Mouse (Mus musculus) kidney, embryonic 16.5 days (tissue): ENCODE measurements around the gene Rce1. TPM values are rescaled to one million over a fixed set of nuclear protein-coding genes. Genes with fewer than 3 reads are reported as not detected.
A peak's percentile ranks its signal among the peaks of the same experiment; 100 is the strongest.

ENCODE experiments used
- ATAC-seq: fragments of 200-750 bp; cut with Nextera tagmentation; 2 replicates; pipeline ENCODE4 v1.8.0; 2017; ENCODE audit warnings: moderate TSS enrichment; ENCODE audit not compliant: low FRiP score, low TSS enrichment
- H3K27ac ChIP-seq: fragments of 300-500 bp; sonication (generic); 2 replicates; pipeline ENCODE4 v1.5.1; 2014; ENCODE audit warnings: low read length
- H3K27me3 ChIP-seq: fragments of 300-500 bp; sonication (generic); 2 replicates; pipeline ENCODE4 v1.6.1; 2014; ENCODE audit warnings: low read length, control low read depth, mixed read lengths; ENCODE audit not compliant: insufficient read depth
- H3K36me3 ChIP-seq: fragments of 300-500 bp; sonication (generic); 2 replicates; pipeline ENCODE4 v1.6.1; 2014; ENCODE audit warnings: low read length, control low read depth, mixed read lengths; ENCODE audit not compliant: insufficient read depth
- H3K4me1 ChIP-seq: fragments of 300-500 bp; sonication (generic); 2 replicates; pipeline ENCODE4 v1.6.1; 2014; ENCODE audit warnings: low read length, control low read depth, mixed read lengths; ENCODE audit not compliant: insufficient read depth
- H3K4me2 ChIP-seq: fragments of 300-500 bp; sonication (generic); replicated peaks from 2 replicates; pipeline ENCODE4 v1.6.1; 2014; ENCODE audit warnings: low read depth, low read length
- H3K4me3 ChIP-seq: fragments of 300-500 bp; sonication (generic); 2 replicates; pipeline ENCODE4 v1.5.1; 2014; ENCODE audit warnings: mild to moderate bottlenecking, low read length
- H3K9ac ChIP-seq: fragments of 300-500 bp; sonication (generic); replicated peaks from 2 replicates; pipeline ENCODE4 v1.6.1; 2014; ENCODE audit warnings: low read length
- H3K9me3 ChIP-seq: fragments of 300-500 bp; sonication (generic); 2 replicates; pipeline ENCODE4 v1.6.1; 2016; ENCODE audit warnings: low read length, control low read depth
- WGBS: fragments of 180-500 bp; shearing (Covaris S2); extraction: QIAGEN DNeasy Blood & Tissue Kit; methylation state at CpG from one replicate; pipeline ENCODE4 v1.1.7; 2014; 5-methylcytosine and 5-hydroxymethylcytosine counted together
- polyA plus RNA-seq: library from polyadenylated mRNA; unstranded; fragments of >200 nt; fragmentation: Nextera tagmentation; extraction: Ambion mirVana; gene quantifications from 2 replicates; pipeline ENCODE4 v1.2.1, GENCODE M21; 2015

Rce1 gene
- polyA plus RNA-seq = 92.4 and 96.0 TPM in 2 replicates

GRCm38 (mm10) chr19:4625179-4625828 lies at the start of gene Rce1:
Gene Rce1 (minus strand): TSS chr19:4625641.
- WGBS = under 1% methylated on average over 64 of the region's 64 CpGs

DNA sequence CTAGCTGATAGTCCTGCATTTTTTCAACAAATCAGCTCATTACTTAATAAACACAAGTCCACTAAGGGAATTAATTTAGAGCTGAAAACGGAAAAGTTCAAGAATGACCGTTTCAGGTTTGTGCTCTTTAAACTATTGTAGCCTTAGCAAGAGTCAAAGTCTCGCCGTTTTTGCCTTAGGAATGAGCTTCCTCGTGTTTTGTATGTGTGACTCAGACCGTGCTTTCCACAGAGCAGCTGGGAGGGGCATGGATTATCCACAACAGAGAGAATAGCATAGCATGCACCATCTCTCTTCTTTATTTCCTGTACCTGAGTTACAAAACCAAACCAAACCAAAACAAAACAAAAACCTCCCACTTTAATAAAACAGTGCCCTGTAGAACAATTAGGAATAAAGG lies 47.0 kb upstream of the Rce1 start:
- no peaks in the 10 kb centered on the region for H3K27me3 ChIP-seq
- H3K4me1 ChIP-seq = no peaks in the 10 kb centered on the region
- H3K9ac ChIP-seq = no peak overlapping the region
- H3K4me3 ChIP-seq = no peak overlapping the region
- 69% methylated on average over 6 of the region's 6 CpGs for WGBS
- H3K4me2 ChIP-seq = no peak overlapping the region
- no peaks in the 10 kb centered on the region for H3K9me3 ChIP-seq
- no peak for ATAC-seq
- H3K27ac ChIP-seq = no peak overlapping the region
- H3K36me3 ChIP-seq = no peaks in the 10 kb centered on the region

More at GRCm38 (mm10) chr19:4625179-4625828, at the start of gene Rce1:
- peaks cover 23% of the 10 kb centered on the region; the same call in 1 of the 2 replicates for H3K4me1 ChIP-seq
- no peaks in the 10 kb centered on the region for H3K9me3 ChIP-seq
- H3K4me2 ChIP-seq = peak within 1 kb of the TSS; percentile 84
- peak within 1 kb of the TSS; percentile 97 for H3K4me3 ChIP-seq
- H3K9ac ChIP-seq = peak within 1 kb of the TSS; percentile 96
- no peaks in the 10 kb centered on the region for H3K27me3 ChIP-seq
- ATAC-seq = peak; percentile 92
- H3K27ac ChIP-seq = peak within 1 kb of the TSS; percentile 88
- peaks cover 32% of the 10 kb centered on the region for H3K36me3 ChIP-seq

DNA sequence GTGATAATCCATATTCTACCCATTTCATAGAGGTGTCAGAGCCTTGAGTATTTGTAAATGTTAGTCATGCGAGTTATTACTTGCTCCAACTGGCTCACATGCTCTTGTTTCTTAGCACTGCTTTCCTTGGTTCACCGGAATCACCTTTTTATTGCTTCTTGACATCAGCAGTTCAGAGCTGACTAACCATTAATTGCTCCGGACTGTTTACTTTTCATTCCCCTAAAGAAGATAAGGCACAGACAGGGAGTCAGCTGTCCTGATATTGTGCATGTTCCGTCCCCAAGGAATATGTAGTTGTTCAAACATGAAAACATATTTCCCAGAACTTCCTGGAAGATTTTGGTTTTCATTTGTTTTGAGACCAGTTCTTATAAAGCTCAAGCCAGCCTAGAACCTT lies 45.3 kb upstream of the Rce1 start:
- Histone ChIP-seq H3K4me3 (no peak overlapping the region), H3K27ac (no peak overlapping the region), H3K9me3 (no peaks in the 10 kb centered on the region), H3K9ac (no peak overlapping the region), H3K27me3 (no peaks in the 10 kb centered on the region), H3K4me2 (no peak overlapping the region), H3K36me3 (no peaks in the 10 kb centered on the region), H3K4me1 (no peaks in the 10 kb centered on the region)
- WGBS = 26% methylated on average over 4 of the region's 4 CpGs
- ATAC-seq = no peak

DNA sequence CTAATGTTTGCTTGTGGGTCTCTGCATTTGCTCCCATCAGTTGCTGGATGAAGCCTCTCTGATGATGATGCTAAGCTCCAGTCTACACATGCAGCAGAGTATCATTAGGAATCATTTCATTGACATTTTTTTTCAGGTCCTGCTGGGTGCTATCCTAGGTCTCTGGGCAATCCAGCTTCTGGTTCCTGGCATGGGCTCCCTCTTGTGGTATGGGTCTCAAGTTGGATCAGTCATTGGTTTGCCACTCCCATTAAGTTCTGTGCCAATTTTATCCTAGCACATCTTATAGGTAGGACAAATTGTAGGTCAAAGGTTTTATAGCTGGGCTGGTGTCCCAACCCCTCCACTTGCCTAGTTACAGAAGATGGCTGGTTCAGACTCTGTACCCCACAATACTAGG lies 41.4 kb upstream of the Rce1 start:
- Histone ChIP-seq H3K27me3 (no peaks in the 10 kb centered on the region), H3K27ac (no peak overlapping the region), H3K4me2 (no peak overlapping the region), H3K4me3 (no peak overlapping the region), H3K36me3 (no peaks in the 10 kb centered on the region), H3K9ac (no peak overlapping the region), H3K9me3 (no peaks in the 10 kb centered on the region), H3K4me1 (no peaks in the 10 kb centered on the region)
- no peak for ATAC-seq

GRCm38 (mm10) chr19:4658156-4658555 lies 32.7 kb upstream of the Rce1 start:
- Histone ChIP-seq H3K9me3 (no peaks in the 10 kb centered on the region), H3K27ac (no peak overlapping the region), H3K4me2 (no peak overlapping the region), H3K4me3 (no peak overlapping the region), H3K36me3 (no peaks in the 10 kb centered on the region), H3K27me3 (no peaks in the 10 kb centered on the region), H3K9ac (no peak overlapping the region), H3K4me1 (no peaks in the 10 kb centered on the region)
- WGBS = 85% methylated on average over 5 of the region's 5 CpGs
- no peak for ATAC-seq

- Histone ChIP-seq H3K9me3 (no peaks in the 10 kb centered on the region), H3K4me1 (no peaks in the 10 kb centered on the region), H3K27ac (no peak overlapping the region), H3K27me3 (no peaks in the 10 kb centered on the region), H3K4me2 (no peak overlapping the region), H3K4me3 (no peak overlapping the region), H3K9ac (no peak overlapping the region), H3K36me3 (no peaks in the 10 kb centered on the region)
- WGBS = 74% methylated on average over 11 of the region's 11 CpGs
- ATAC-seq = no peak
Observed at GRCm38 (mm10) chr19:4646917-4647492, 21.6 kb upstream of the Rce1 start.

DNA sequence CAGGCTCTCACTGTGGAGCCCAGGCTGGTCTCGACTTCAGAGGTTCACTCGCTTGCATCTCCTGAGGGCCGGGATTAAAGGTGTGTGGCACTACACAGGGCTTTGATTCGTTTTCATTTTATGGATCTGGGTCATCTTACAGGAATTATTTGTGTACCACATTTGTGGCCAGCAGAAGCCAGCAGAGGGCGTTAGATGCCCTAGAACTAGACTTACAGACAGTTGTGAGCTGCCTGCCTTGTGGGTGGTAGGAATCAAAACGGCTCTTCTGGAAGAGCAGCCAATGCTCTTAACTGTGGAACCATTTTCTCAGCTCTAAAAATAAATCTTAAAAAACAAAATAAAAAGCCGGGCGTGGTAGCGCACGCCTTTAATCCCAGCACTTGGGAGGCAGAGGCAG lies 18.8 kb upstream of the Rce1 start:
- Histone ChIP-seq H3K27me3 (no peaks in the 10 kb centered on the region), H3K4me1 (no peaks in the 10 kb centered on the region), H3K4me3 (no peak overlapping the region), H3K36me3 (no peaks in the 10 kb centered on the region), H3K9ac (no peak overlapping the region), H3K4me2 (no peak overlapping the region), H3K27ac (no peak overlapping the region), H3K9me3 (no peaks in the 10 kb centered on the region)
- no peak for ATAC-seq
- 44% methylated on average over 10 of the region's 10 CpGs for WGBS

- no peaks in the 10 kb centered on the region for H3K27me3 ChIP-seq
- H3K4me1 ChIP-seq = no peaks in the 10 kb centered on the region
- H3K36me3 ChIP-seq = no peaks in the 10 kb centered on the region
- H3K9ac ChIP-seq = no peak overlapping the region
- no peak for ATAC-seq
- H3K27ac ChIP-seq = no peak overlapping the region
- H3K9me3 ChIP-seq = no peaks in the 10 kb centered on the region
- H3K4me2 ChIP-seq = no peak overlapping the region
- 64% methylated on average over 4 of the region's 4 CpGs for WGBS
- no peak overlapping the region for H3K4me3 ChIP-seq
Observed at GRCm38 (mm10) chr19:4635986-4636385, 10.5 kb upstream of the Rce1 start.

- H3K27me3 ChIP-seq = no peaks in the 10 kb centered on the region
- H3K4me2 ChIP-seq = no peak overlapping the region
- peaks cover 2% of the 10 kb centered on the region; the same call in 1 of the 2 replicates for H3K36me3 ChIP-seq
- 0% methylated on average over 1 of the region's 1 CpGs for WGBS
- H3K4me1 ChIP-seq = peaks cover 23% of the 10 kb centered on the region; the same call in 1 of the 2 replicates
- no peaks in the 10 kb centered on the region for H3K9me3 ChIP-seq
- no peak overlapping the region for H3K27ac ChIP-seq
- no peak for ATAC-seq
- H3K9ac ChIP-seq = no peak overlapping the region
- H3K4me3 ChIP-seq = no peak overlapping the region
Observed at GRCm38 (mm10) chr19:4628819-4629218, 3.4 kb upstream of the Rce1 start.

DNA sequence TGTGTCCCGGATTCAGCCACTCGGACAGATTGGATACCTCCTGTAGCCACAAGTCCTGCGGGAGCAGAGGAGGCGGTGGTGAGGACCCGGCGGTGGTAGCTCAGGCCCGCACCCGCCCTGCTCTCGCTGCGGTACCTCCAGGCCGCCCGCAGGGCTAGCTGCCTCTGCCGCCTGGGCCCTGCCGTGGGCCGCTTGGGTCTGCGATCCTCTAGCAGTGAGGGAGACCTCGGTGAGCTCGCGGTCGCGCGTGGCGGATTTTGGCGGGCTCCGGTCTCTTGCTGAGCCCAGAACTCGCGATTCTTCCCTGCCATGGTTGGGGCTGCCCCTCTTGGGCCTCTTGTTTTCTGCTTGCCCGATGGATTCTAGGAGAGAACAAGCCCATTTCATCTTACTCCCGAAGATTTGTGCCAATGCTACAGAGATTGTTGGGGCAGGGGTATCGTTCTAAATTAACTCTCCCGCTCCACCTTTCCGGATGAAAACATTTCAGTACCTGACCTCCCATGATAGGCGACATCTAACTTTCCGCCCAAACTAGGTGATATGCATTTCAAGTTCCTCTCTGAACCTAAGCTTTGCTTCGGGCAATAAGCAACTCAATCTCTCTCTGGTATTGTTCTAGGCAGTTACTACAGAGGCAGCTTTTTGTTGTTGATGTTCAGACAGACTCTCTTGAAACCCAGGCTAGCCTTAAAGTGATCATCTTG lies 541 bp upstream of the Rce1 start:
- peak overlapping the region; percentile 96 for H3K9ac ChIP-seq
- peak overlapping the region; percentile 97 for H3K4me3 ChIP-seq
- peak; percentile 79 for ATAC-seq
- peaks cover 23% of the 10 kb centered on the region; the same call in 1 of the 2 replicates for H3K4me1 ChIP-seq
- H3K9me3 ChIP-seq = no peaks in the 10 kb centered on the region
- no peaks in the 10 kb centered on the region for H3K27me3 ChIP-seq
- H3K4me2 ChIP-seq = peak overlapping the region; percentile 84
- under 1% methylated on average over 35 of the region's 35 CpGs for WGBS
- peaks cover 29% of the 10 kb centered on the region for H3K36me3 ChIP-seq
- peak overlapping the region; percentile 88 for H3K27ac ChIP-seq
